Mouse (Mus musculus) T-cell, adult 66 days (primary cell): Measurements from ENCODE around the gene Fam57b. TPM values are rescaled to one million over a fixed set of nuclear protein-coding genes. Genes with fewer than 3 reads are reported as not detected.

Experiments used
- total RNA-seq, 2 experiments: library from RNA; stranded (reverse); gene quantifications; 3 replicates in 1 of 2; 4 replicates in 1 of 2; pipeline ENCODE4 v1.2.4; 2023

Gene Fam57b
- total RNA-seq, result not detected

DNA sequence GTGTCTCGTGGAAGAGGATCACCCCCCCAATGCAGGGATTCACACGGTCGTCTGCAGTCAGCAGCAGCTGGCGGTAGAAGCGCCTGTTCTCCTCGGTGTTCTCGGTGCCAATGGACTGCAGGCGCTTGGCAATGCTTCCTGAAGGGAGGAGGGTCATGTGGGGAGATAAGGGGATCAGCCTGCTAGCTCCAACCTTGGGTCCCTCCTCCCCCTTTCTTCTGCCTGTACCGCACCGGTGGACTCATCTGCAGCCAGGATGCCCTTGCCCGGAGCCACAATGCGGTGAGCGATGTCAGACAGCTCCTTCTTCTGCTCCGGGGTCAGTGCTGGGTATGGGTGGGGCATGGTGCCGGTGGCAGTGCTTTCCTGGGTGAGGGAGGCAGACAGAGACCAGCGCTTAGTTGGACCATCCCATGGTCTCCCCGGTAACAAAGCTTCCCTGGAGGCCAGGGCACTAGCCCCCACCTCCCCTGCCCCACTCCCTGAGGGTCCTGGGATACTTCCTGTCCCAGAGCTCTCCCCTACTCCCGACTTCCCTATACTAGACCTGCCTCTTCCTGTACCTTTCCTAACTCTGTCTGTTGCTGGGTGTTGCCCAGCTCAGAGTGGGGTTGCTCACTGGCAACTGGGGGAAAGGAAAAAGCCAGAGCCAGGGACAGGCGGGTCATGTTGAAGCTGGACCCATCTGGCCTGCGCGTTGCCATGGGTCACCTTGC lies at the start of gene Fam57b:
Gene Fam57b, plus strand, starts transcription at position 258 of the 716 bp plus-strand sequence.

DNA sequence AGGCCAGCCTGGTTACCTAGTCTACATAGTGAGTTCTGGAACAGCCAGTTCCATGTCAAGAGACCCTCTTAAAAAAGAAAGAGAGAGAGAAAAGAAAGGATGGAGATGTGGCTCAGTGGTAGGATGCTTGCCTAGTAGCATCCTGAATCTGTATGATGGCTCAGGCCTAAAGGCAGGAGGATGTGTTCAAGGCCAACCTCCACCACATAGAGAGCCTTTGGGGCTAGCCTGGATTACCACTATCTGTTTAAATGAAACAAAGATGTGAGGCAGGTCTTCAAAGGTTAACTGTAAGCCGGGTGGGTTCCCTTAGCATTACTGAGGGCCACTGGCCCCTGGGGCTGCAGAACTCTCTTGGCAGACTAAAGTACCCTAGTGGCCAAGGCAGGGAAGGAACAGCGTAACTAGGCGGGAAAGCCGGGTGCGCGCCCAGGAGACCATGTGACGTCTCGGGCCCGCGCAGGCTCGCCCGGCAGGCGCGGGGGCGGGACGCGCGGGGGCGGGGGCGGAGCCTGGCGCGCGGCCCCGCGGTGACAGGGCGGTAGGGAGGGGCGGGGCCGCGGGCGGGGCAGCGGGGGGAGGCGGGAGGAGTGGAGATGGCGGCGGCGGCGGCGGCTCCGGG lies 38.3 kb upstream of the Fam57b start, which contains the start of gene Mapk3:
Gene Mapk3, plus strand, starts transcription at position 552 of the 622 bp plus-strand sequence.

GRCm38 (mm10) chr7:126766201-126766600 lies 31.3 kb upstream of the Fam57b start, which contains the start of gene Gdpd3:
Gene Gdpd3 (plus strand): TSS chr7:126766334.

DNA sequence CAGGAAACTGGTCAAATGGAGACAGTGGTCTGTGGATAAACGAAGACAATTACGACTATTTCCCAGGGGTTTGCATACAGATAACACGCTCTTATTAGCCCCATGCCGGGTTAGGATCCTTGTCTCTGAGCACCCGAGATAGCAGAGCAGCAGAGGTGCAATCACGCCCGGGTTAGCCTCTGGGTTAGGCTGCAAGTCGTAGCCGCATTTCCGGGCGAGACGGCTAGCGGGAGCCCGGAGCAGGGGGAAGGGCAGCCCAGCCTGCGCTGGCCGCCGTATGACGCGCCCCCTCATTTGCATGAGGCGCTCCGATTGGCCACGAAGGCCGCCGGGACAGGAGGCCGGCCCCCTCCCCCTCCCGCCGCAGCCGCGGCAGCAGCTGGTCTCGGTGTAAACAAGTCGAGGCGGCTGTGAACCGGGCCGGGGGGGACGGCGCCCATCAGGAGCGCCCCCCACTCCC lies 20.8 kb upstream of the Fam57b start, which contains the start of gene Ypel3:
Gene Ypel3, plus strand, starts transcription at position 358 of the 460 bp plus-strand sequence.

GRCm38 (mm10) chr7:126780971-126781635 lies 16.4 kb upstream of the Fam57b start, which contains the start of gene Tbx6:
Gene Tbx6 (plus strand): TSS chr7:126781483.

DNA sequence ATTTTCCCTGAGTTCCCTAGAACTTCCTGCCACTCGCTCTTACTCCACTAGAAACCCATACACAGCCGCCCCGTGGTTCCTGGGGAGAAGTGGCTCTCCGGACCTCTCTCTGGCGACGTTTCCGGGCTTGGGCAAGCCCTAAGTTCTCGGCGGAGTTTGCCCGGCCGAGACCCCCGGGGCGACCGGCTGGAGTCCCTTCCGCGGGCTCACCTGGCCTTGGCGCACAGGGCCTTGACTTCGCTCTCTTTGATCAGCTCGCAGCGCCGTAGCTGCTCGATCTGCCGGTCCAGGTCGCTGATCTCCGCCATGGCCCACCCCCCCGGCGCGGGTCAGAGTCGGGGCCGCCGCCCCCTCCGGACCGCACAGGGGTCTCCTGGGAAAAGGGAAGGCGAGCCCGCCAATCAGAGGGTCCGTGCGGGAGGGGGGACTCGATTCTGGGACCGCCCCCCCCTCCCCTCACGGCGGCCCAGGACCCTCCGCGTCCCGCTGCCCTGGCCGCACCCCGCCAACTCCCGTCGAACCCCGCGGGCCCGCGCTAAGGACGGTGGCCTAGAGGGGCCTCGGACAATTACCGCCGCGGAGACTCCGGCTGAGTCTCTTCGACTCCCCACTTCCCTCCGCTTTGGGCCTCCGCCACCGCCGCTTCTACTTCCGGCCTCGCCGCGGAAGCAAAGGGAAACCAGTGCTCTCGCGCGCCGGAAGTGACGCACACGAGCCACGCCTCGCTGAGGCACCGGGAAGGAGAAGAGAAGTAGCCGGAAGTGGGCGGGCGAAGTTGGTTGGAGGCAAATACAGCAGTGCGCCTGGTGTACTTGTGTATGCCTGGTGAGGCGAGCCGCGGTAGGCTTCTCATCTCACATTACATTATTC lies 5.4 kb upstream of the Fam57b start, which contains the start of gene Ppp4c:
Gene Ppp4c, minus strand, starts transcription at position 646 of the 870 bp plus-strand sequence.

GRCm38 (mm10) chr7:126831539-126831938 lies 34.1 kb downstream of the Fam57b start, which contains the start of gene 4930451I11Rik:
Gene 4930451I11Rik (minus strand): TSS chr7:126831639.

GRCm38 (mm10) chr7:126847116-126847420 lies 49.6 kb downstream of the Fam57b start, which contains the start of gene Doc2a:
Gene Doc2a (plus strand): TSS chr7:126847416.

DNA sequence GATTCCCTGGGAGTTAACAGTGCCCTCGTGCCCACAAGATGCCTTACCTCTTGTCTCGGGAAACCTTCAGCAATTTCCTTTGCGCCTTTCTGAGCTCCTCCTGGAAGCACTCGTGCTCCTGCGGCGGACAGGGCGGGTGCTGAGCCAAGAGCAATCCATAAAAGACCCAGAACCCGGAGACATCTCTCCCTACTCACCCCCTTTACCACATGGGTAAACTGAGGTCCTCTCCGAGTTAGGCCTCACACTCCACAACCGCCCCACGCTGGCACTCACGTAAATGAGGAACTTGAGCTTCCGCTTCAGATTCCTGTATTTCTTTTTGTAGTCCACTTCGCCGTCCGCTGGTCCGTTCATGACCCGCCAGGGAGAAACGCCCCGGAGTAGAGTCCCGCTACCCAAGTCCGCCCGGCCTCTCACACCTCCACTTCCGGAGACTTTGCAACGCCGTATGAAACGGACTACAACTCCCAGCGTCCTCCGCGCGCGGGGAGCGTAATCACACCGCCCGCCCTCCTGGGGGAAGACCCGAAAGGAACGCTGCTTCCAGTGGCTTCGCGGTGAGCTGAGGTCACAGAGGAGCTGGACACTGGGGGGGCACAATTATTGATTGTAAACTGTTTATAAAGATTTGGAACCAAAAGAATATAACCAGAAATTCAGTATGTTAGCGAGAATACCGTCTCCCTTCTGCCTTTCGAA lies 64.1 kb downstream of the Fam57b start, which contains the start of gene Hirip3:
Gene Hirip3, plus strand, starts transcription at position 544 of the 702 bp plus-strand sequence.

DNA sequence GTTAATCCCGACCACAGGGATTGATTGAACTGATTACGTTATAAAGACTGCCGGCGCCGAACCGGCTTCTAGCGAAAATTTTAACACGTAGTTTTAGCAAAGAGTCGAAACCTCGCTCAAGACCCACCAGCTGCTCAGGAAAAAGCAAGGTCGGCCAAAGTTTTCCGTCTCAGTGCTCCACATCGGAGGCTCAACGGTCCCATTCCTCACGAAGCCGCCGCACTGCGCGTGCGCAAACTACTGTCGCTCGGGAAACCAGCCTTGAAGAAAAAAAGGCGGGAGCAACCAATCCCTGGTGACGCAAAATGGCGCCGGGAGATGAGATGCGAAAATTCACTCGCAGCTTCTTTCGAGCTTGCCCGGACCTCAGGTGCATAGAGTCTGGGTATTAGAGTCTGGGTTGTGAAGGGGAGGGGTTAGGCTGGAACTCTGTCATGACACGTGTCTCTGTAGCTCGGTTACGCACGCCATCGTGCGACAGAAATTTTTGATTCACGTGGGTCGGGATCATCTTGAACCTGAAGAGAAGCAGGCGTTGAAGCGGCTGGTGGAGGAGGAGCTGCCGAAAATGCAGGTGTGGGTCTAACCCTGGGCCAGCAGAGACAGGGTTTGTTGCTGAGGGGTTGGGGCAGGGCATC lies 64.8 kb downstream of the Fam57b start, which contains the start of gene Ino80e:
Gene Ino80e, minus strand, starts transcription at position 231 of the 638 bp plus-strand sequence.

Other genes starting within 250 kb of the Fam57b start
- 100 to 1,000 TPM; 138 to 142 TPM for gene Eif3c, start 231.3 kb upstream of the Fam57b start, total RNA-seq
- gene Apobr, start 212.7 kb upstream of the Fam57b start, total RNA-seq, result 1 to 10 TPM; 8.0 to 8.8 TPM
- gene Cln3, start 211.9 kb upstream of the Fam57b start, total RNA-seq, result 100 to 1,000 TPM; 129 to 140 TPM
- gene Il27, start 202.7 kb upstream of the Fam57b start, total RNA-seq, result not detected
- gene Nupr1, start 166.8 kb upstream of the Fam57b start, total RNA-seq, result not detected
- 10 to 100 TPM; 71.8 to 85.5 TPM for gene Sgf29, start 148.4 kb upstream of the Fam57b start, total RNA-seq
- gene Sult1a1, start 121.2 kb upstream of the Fam57b start, total RNA-seq, result 1 to 10 TPM in 1 of 2 experiments, not detected in 1; 1.3 TPM
- gene Bola2, start 102.3 kb upstream of the Fam57b start, total RNA-seq, result 100 to 1,000 TPM; 171 to 175 TPM
- 10 to 100 TPM; 15.6 to 17.2 TPM for gene Slx1b, start 101.9 kb upstream of the Fam57b start, total RNA-seq
- 1,000 to 10,000 TPM; 1,416 to 1,422 TPM for gene Coro1a, start 89.9 kb upstream of the Fam57b start, total RNA-seq
- gene Mapk3, start 38.1 kb upstream of the Fam57b start, total RNA-seq, result 10 to 100 TPM; 37.3 to 45.5 TPM
- gene Gdpd3, start 31.3 kb upstream of the Fam57b start, total RNA-seq, result 1 to 10 TPM; 3.6 to 4.4 TPM
- gene Ypel3, start 20.7 kb upstream of the Fam57b start, total RNA-seq, result 100 to 1,000 TPM; 240 to 256 TPM
- gene Tbx6, start 16.2 kb upstream of the Fam57b start, total RNA-seq, result 10 to 100 TPM; 11.6 to 13.5 TPM
- gene Ppp4c, start 5.2 kb upstream of the Fam57b start, total RNA-seq, result 100 to 1,000 TPM; 229 to 235 TPM
- not detected for gene 4930451I11Rik, start 34.0 kb downstream of the Fam57b start, total RNA-seq
- not detected for gene Doc2a, start 49.7 kb downstream of the Fam57b start, total RNA-seq
- 10 to 100 TPM; 22.0 to 25.4 TPM for gene Hirip3, start 64.3 kb downstream of the Fam57b start, total RNA-seq
- gene Ino80e, start 64.7 kb downstream of the Fam57b start, total RNA-seq, result 10 to 100 TPM; 68.2 to 83.5 TPM
- gene Taok2, start 87.0 kb downstream of the Fam57b start, total RNA-seq, result 100 to 1,000 TPM in 1 of 2 experiments, 10 to 100 TPM in 1; 91.4 to 105 TPM
- 10 to 100 TPM; 27.4 to 28.3 TPM for gene Tmem219, start 125.2 kb downstream of the Fam57b start, total RNA-seq
- gene Kctd13, start 131.2 kb downstream of the Fam57b start, total RNA-seq, result 10 to 100 TPM; 33.0 to 38.9 TPM
- gene Asphd1, start 151.9 kb downstream of the Fam57b start, total RNA-seq, result not detected
- gene Sez6l2, start 152.9 kb downstream of the Fam57b start, total RNA-seq, result 10 to 100 TPM in 1 of 2 experiments, 1 to 10 TPM in 1; 9.7 to 10.1 TPM
- 100 to 1,000 TPM; 159 to 167 TPM for gene Cdipt, start 178.2 kb downstream of the Fam57b start, total RNA-seq
- not detected for gene Cdiptos, start 178.4 kb downstream of the Fam57b start, total RNA-seq
- 10 to 100 TPM; 30.2 to 36.9 TPM for gene Mvp, start 217.0 kb downstream of the Fam57b start, total RNA-seq
- 1 to 10 TPM; 3.6 to 4.6 TPM for gene Pagr1b, start 218.8 kb downstream of the Fam57b start, total RNA-seq
- gene Pagr1a, start 219.7 kb downstream of the Fam57b start, total RNA-seq, result 10 to 100 TPM; 24.7 to 40.0 TPM
- gene Gm42742, start 223.4 kb downstream of the Fam57b start, total RNA-seq, result 10 to 100 TPM; 20.9 to 36.5 TPM
- gene Prrt2, start 223.5 kb downstream of the Fam57b start, total RNA-seq, result 1 to 10 TPM; 5.0 to 7.0 TPM
- 100 to 1,000 TPM; 237 to 238 TPM for gene Maz, start 229.4 kb downstream of the Fam57b start, total RNA-seq
- 1 to 10 TPM; 3.6 to 4.8 TPM for gene Kif22, start 244.8 kb downstream of the Fam57b start, total RNA-seq